In genomic region chr17:86798951-86799350, GRCm38 (mm10) we compare ENCODE assay signal across 15 mouse cellular contexts. TPM values are rescaled to one million over a fixed set of nuclear protein-coding genes. Genes with fewer than 3 reads are reported as not detected.
A peak's percentile ranks its signal among the peaks of the same experiment; 100 is the strongest.
DNase-seq lines count a peak whose midpoint lies in the region; ATAC-seq and TF ChIP-seq lines count a peak whose summit lies in the region.
"Had no signal": no experiment of that assay in that cellular context is flagged by ENCODE, and none has a peak within 500 bp of the region (broad histone marks: within the 10 kb centered on the region; RNA-seq: fewer than 3 reads in every experiment).

No protein-coding gene starts in this region.

- no peak overlapping the region for H3K4me2 ChIP-seq in lung, postnatal 0 days (replicated peaks; ENCODE audit: low read depth, low read length)
- H3K4me2 ChIP-seq in forebrain, embryonic 13.5 days = no peak overlapping the region
- H3K4me2 ChIP-seq: intestine, embryonic 15.5 days; neural tube, embryonic 13.5 days had no signal

- no peaks in the 10 kb centered on the region for H3K36me3 ChIP-seq in kidney, adult 2 months (ENCODE audit: control insufficient read depth, insufficient read depth, low read length)
- 0 out of 2 replicates have a peak, but pooled peaks cover 5% of the 10 kb centered on the region for H3K36me3 ChIP-seq in lung, postnatal 0 days (ENCODE audit: insufficient read depth, low read length)
- H3K36me3 ChIP-seq in forebrain, embryonic 13.5 days (ENCODE audit: poor library complexity, severe bottlenecking) = no peaks in the 10 kb centered on the region
- H3K36me3 ChIP-seq: intestine, embryonic 15.5 days; neural tube, embryonic 13.5 days had no signal

- H3K9me3 ChIP-seq in lung, postnatal 0 days (ENCODE audit: low read length) = no peaks in the 10 kb centered on the region
- H3K9me3 ChIP-seq in forebrain, embryonic 13.5 days (replicated peaks) = no peaks in the 10 kb centered on the region
- H3K9me3 ChIP-seq: intestine, embryonic 15.5 days; neural tube, embryonic 13.5 days had no signal

- H3K27me3 ChIP-seq in cerebellum, adult 2 months (ENCODE audit: control insufficient read depth, insufficient read depth, low read length) = no peaks in the 10 kb centered on the region
- no peaks in the 10 kb centered on the region for H3K27me3 ChIP-seq in kidney, adult 2 months (replicated peaks; ENCODE audit: control insufficient read depth, insufficient read depth, low read length)
- H3K27me3 ChIP-seq in lung, postnatal 0 days (replicated peaks; ENCODE audit: insufficient read depth, low read length) = no peaks in the 10 kb centered on the region
- no peaks in the 10 kb centered on the region for H3K27me3 ChIP-seq in forebrain, embryonic 13.5 days
- H3K27me3 ChIP-seq: intestine, embryonic 15.5 days; neural tube, embryonic 13.5 days had no signal

- no peak for DNase-seq in cerebellum, adult 2 months
- DNase-seq in cerebellum, postnatal 14 days = no peak
- DNase-seq in kidney, adult 2 months = no peak
- DNase-seq in kidney, postnatal 10 days = no peak
- no peak for DNase-seq in lung, postnatal 0 days (ENCODE audit: low spot score)
- no peak for DNase-seq in lung, postnatal 25 days (ENCODE audit: low spot score)
- DNase-seq: cerebellum, adult 18-20 months; left cerebral cortex, postnatal 4 days; lung, adult 18-20 months had no signal

- H3K27ac ChIP-seq in cerebellum, adult 2 months (ENCODE audit: insufficient read depth, low read length) = 0 out of 2 replicates have a peak overlapping the region, but pooled peaks have one; percentile 16
- peak overlapping the region; percentile 66 for H3K27ac ChIP-seq in kidney, adult 2 months (ENCODE audit: insufficient read depth, low read depth, low read length)
- peak overlapping the region; percentile 52; the same call in 1 of the 2 replicates for H3K27ac ChIP-seq in lung, postnatal 0 days (ENCODE audit: low read length)
- no peak overlapping the region for H3K27ac ChIP-seq in forebrain, embryonic 13.5 days
- H3K27ac ChIP-seq: intestine, embryonic 15.5 days; neural tube, embryonic 13.5 days had no signal

- H3K4me3 ChIP-seq in cerebellum, adult 2 months (replicated peaks; ENCODE audit: insufficient read depth, low read depth, low read length) = no peak overlapping the region
- H3K4me3 ChIP-seq in kidney, adult 2 months (ENCODE audit: insufficient read depth, low read depth, low read length) = no peak overlapping the region
- H3K4me3 ChIP-seq in lung, postnatal 0 days (ENCODE audit: low read depth, low read length) = no peak overlapping the region
- H3K4me3 ChIP-seq in forebrain, embryonic 13.5 days = no peak overlapping the region
- H3K4me3 ChIP-seq: intestine, embryonic 15.5 days; neural tube, embryonic 13.5 days had no signal

- TF ChIP-seq CTCF in cerebellum, adult 2 months (IDR thresholded peaks at IDR 0.05; ENCODE audit: borderline replicate concordance, insufficient read depth, low read depth, low read length) = no peak
- TF ChIP-seq CTCF in kidney, adult 2 months (conservative IDR thresholded peaks at IDR 0.05; ENCODE audit: insufficient read depth, insufficient read length, low read depth, low read length) = no peak
- no peak for TF ChIP-seq CTCF in lung, postnatal 0 days (IDR thresholded peaks at IDR 0.05)

- 57% methylated on average over 11 of the region's 11 CpGs for WGBS in cerebellum, adult 2 months
- WGBS in kidney, adult 2 months = 71% methylated on average over 11 of the region's 11 CpGs
- WGBS in lung, postnatal 0 days = 62% methylated on average over 11 of the region's 11 CpGs
- WGBS in forebrain, embryonic 13.5 days = 86% methylated on average over 11 of the region's 11 CpGs

- TF ChIP-seq EP300 in lung, postnatal 0 days (IDR thresholded peaks at IDR 0.05) = no peak

- no peak overlapping the region for H3K9ac ChIP-seq in lung, postnatal 0 days (replicated peaks; ENCODE audit: low read depth)
- H3K9ac ChIP-seq in forebrain, embryonic 13.5 days = no peak overlapping the region
- H3K9ac ChIP-seq: intestine, embryonic 15.5 days; neural tube, embryonic 13.5 days had no signal

- H3K4me1 ChIP-seq in cerebellum, adult 2 months (ENCODE audit: control insufficient read depth, insufficient read depth, low read length) = no peaks in the 10 kb centered on the region; the same call in 1 of the 2 replicates
- peaks cover 23% of the 10 kb centered on the region for H3K4me1 ChIP-seq in kidney, adult 2 months (ENCODE audit: control insufficient read depth, insufficient read depth, low read length)
- H3K4me1 ChIP-seq in lung, postnatal 0 days (ENCODE audit: insufficient read depth, low read depth, low read length) = peaks cover 10% of the 10 kb centered on the region; the same call in 1 of the 2 replicates
- peaks cover 9% of the 10 kb centered on the region for H3K4me1 ChIP-seq in forebrain, embryonic 13.5 days

- TF ChIP-seq POLR2A in cerebellum, adult 2 months (IDR thresholded peaks at IDR 0.05; ENCODE audit: borderline replicate concordance, insufficient read depth, low read length) = no peak
- no peak for TF ChIP-seq POLR2A in kidney, adult 2 months (IDR thresholded peaks at IDR 0.05; ENCODE audit: low read depth, low read length)

- no peak for ATAC-seq in lung, postnatal 0 days
- ATAC-seq in megakaryocyte-erythroid progenitor cell, adult 5-6 weeks (replicated peaks; ENCODE audit: low FRiP score, low TSS enrichment, poor library complexity, severe bottlenecking) = peak; percentile 31; the same call in 1 of the 2 replicates
- no peak for ATAC-seq in forebrain, embryonic 13.5 days
- ATAC-seq: intestine, embryonic 15.5 days; midbrain, embryonic 16.5 days had no signal

RNA-seq across cellular contexts. Expression of gene Epas1, which starts 45.5 kb away (rescaled TPM):
- polyA plus RNA-seq in cerebellum, adult 2 months (2012; rRNA removed) = 63.0 and 71.1 TPM in 2 replicates
- polyA plus RNA-seq in kidney, adult 2 months (2012; rRNA removed) = 75.9 and 108 TPM in 2 replicates
- 89.8 and 98.3 TPM in 2 replicates for polyA plus RNA-seq in lung, postnatal 0 days (2015; fragmentation: Nextera tagmentation; extraction: Ambion mirVana)
- not detected in 2 replicates for total RNA-seq in megakaryocyte-erythroid progenitor cell, adult 5-6 weeks (2014; fragmentation: Nextera tagmentation)
- total RNA-seq in megakaryocyte-erythroid progenitor cell, adult 5-6 weeks (2017) = not detected in 2 replicates
- polyA plus RNA-seq in forebrain, embryonic 13.5 days (2015; fragmentation: Nextera tagmentation; extraction: Ambion mirVana) = 3.2 and 3.5 TPM in 2 replicates
- total RNA-seq: hematopoietic stem cell, adult 5-6 weeks had no signal

Comparison
In these comparisons a context has a peak if more than half of its experiments do, and no peak if none do; other contexts are left out.
1. RNA of gene Epas1, which starts 45.5 kb away (polyA plus RNA-seq): 75.9 to 108 TPM in kidney, adult 2 months, 89.8 to 98.3 TPM in lung, postnatal 0 days and 63.0 to 71.1 TPM in cerebellum, adult 2 months; 3.2 to 3.5 TPM in forebrain, embryonic 13.5 days; every median in the first group is over 10 times any median in the second.